Mouse (Mus musculus) forebrain, embryonic 15.5 days (tissue): ENCODE measurements around the gene Exd2. TPM values are rescaled to one million over a fixed set of nuclear protein-coding genes. Genes with fewer than 3 reads are reported as not detected.
"Not testable (repeated sequence)": the region's sequence is repeated elsewhere in the genome, so short reads cannot be mapped to it uniquely, and the experiment has no call there.

Experiments
- ATAC-seq: fragments of 200-750 bp; cut with Nextera tagmentation; replicated peaks from 2 replicates; pipeline ENCODE4 v1.8.0; 2017; ENCODE audit warnings: mild to moderate bottlenecking, moderate TSS enrichment, moderate library complexity
- H3K27ac ChIP-seq: fragments of 300-500 bp; sonication (generic); replicated peaks from 2 replicates; pipeline ENCODE4 v1.5.1; 2015; ENCODE audit warnings: mild to moderate bottlenecking, inconsistent platforms
- H3K27me3 ChIP-seq: fragments of 300-500 bp; sonication (generic); 2 replicates; pipeline ENCODE4 v1.6.1; 2015; ENCODE audit warnings: inconsistent platforms
- H3K36me3 ChIP-seq: fragments of 300-500 bp; sonication (generic); 2 replicates; pipeline ENCODE4 v1.6.1; 2015; ENCODE audit warnings: mild to moderate bottlenecking, inconsistent platforms
- H3K4me1 ChIP-seq: fragments of 300-500 bp; sonication (generic); 2 replicates; pipeline ENCODE4 v1.6.1; 2015; ENCODE audit warnings: inconsistent platforms
- H3K4me2 ChIP-seq: fragments of 300-500 bp; sonication (generic); replicated peaks from 2 replicates; pipeline ENCODE4 v1.6.1; 2015; ENCODE audit warnings: mild to moderate bottlenecking, inconsistent platforms
- H3K4me3 ChIP-seq: fragments of 300-500 bp; sonication (generic); 2 replicates; pipeline ENCODE4 v1.5.1; 2015; ENCODE audit warnings: mild to moderate bottlenecking, inconsistent platforms
- H3K9ac ChIP-seq: fragments of 300-500 bp; sonication (generic); replicated peaks from 2 replicates; pipeline ENCODE4 v1.6.1; 2015; ENCODE audit warnings: mild to moderate bottlenecking, inconsistent platforms
- H3K9me3 ChIP-seq: fragments of 300-500 bp; sonication (generic); 2 replicates; pipeline ENCODE4 v1.6.1; 2016; ENCODE audit warnings: inconsistent platforms
- WGBS: fragments of 180-500 bp; shearing (Covaris S2); methylation state at CpG from one replicate; pipeline ENCODE4 v1.1.7; 2015; ENCODE audit warnings: mixed read lengths; 5-methylcytosine and 5-hydroxymethylcytosine counted together
- polyA plus RNA-seq: library from polyadenylated mRNA; unstranded; fragments of >200 nt; fragmentation: Nextera tagmentation; extraction: Ambion mirVana; gene quantifications from 2 replicates; pipeline ENCODE4 v1.2.1, GENCODE M21; 2015

Gene Exd2
- polyA plus RNA-seq, 1 experiment from 2014 or later: 62.0 TPM

DNA sequence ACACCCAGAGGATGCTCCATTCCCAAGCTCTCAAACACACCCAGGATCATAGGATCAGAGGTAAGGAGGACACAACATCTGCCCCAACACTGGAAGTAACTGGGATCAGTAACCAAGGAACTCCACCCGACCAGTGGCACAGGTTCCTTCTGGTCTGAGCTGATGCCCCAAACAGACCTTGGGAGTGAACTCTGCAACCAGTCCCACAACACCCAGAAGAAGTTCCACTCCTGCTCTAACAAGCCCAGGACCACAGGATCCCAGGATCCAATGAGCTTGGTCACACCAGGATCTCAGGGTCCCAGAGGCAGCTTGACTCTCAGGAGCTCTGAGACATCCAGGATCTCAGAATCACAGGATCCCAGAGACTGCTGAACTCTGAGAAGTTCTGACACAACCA, 9.4 kb upstream of the Exd2 start:
- Histone ChIP-seq H3K9ac (no peak overlapping the region), H3K4me2 (no peak overlapping the region), H3K27ac (no peak overlapping the region), H3K4me1 (no peaks in the 10 kb centered on the region), H3K36me3 (no peaks in the 10 kb centered on the region), H3K4me3 (no peak overlapping the region), H3K9me3 (no peaks in the 10 kb centered on the region), H3K27me3 (no peaks in the 10 kb centered on the region)
- no peak for ATAC-seq
- 80% methylated on average over 1 of the region's 1 CpGs for WGBS

GRCm38 (mm10) chr12:80458033-80458432, 4.9 kb upstream of the Exd2 start:
- H3K27me3 ChIP-seq: no peaks in the 10 kb centered on the region
- H3K4me1 ChIP-seq: no peaks in the 10 kb centered on the region
- ATAC-seq: no peak
- H3K27ac ChIP-seq: no peak overlapping the region
- no peaks in the 10 kb centered on the region for H3K36me3 ChIP-seq
- H3K9me3 ChIP-seq: no peaks in the 10 kb centered on the region
- 53% methylated on average over 5 of the region's 5 CpGs for WGBS
- no peak overlapping the region for H3K9ac ChIP-seq
- H3K4me2 ChIP-seq: no peak overlapping the region
- H3K4me3 ChIP-seq: no peak overlapping the region

DNA sequence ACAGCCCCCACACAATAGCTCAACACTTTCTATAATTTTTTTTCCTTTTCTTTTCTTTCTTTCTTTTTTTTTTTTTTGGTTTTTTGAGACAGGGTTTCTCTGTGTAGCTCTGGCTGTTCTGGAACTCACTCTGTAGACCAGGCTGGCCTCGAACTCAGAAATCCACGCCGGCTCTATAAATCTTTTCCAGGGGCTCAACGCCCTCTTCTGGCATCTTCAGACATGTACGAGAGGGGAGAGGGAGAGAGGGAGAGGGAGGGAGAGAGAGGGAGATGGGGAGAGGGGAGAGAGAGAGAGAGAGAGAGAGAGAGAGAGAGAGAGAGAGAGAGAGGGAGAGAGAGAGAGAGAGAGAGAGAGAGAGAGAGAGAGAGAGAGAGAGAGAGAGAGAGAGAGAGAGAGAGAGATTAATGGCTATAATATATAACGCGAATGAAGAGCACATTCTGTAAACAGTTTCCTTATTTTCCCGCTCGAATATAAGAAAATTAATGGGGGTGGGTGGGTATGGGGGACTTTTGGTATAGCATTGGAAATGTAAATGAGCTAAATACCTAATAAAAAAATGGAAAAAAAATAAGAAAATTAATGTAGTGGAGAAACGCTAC, 501 bp upstream of the Exd2 start:
- peak overlapping the region; percentile 92 for H3K4me2 ChIP-seq
- peak overlapping the region; percentile 67 for H3K9ac ChIP-seq
- WGBS: 8% methylated on average over 10 of the region's 10 CpGs
- not testable (repeated sequence) for H3K4me1 ChIP-seq, H3K9me3 ChIP-seq, H3K36me3 ChIP-seq, H3K27me3 ChIP-seq
- H3K4me3 ChIP-seq: peak overlapping the region; percentile 53
- H3K27ac ChIP-seq: peak overlapping the region; percentile 85
- ATAC-seq: peak; percentile 11; the same call in 1 of the 2 replicates

DNA sequence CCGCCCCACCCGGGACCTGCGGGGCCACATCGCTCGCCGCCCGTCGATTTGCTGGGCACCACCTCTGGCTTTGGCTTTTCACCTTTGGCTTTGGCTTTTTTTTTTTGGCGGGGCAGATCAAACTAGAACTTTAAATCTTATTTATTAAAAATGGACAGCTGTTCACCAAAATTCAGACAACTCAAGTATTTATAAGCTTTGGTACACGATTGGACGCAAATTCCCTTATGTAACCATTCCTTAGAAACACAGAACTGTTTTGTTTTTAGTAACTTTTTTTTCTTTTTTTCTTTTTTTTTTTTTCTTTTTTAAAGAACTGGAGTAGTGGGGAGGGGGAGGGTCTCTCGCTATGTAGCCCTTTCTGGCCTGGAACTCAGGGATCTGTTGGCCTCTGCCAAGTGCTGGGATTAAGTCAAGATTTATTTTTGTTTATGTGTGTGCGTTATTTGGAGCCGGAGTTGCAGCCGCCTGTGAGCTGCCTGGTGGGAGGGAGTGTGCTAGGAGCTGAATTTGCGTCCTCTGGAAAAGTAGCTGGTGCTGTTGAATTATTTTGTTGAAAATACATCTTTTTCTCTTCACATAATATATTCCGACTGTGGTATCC, 873 bp downstream of the Exd2 start:
- peaks cover 8% of the 10 kb centered on the region for H3K4me1 ChIP-seq
- no peak for ATAC-seq
- H3K4me2 ChIP-seq: peak overlapping the region; percentile 92
- H3K36me3 ChIP-seq: no peaks in the 10 kb centered on the region
- H3K9me3 ChIP-seq: no peaks in the 10 kb centered on the region
- peak overlapping the region; percentile 85 for H3K27ac ChIP-seq
- no peaks in the 10 kb centered on the region for H3K27me3 ChIP-seq
- H3K9ac ChIP-seq: peak overlapping the region; percentile 67
- H3K4me3 ChIP-seq: peak overlapping the region; percentile 53
- WGBS: 4% methylated on average over 17 of the region's 17 CpGs

DNA sequence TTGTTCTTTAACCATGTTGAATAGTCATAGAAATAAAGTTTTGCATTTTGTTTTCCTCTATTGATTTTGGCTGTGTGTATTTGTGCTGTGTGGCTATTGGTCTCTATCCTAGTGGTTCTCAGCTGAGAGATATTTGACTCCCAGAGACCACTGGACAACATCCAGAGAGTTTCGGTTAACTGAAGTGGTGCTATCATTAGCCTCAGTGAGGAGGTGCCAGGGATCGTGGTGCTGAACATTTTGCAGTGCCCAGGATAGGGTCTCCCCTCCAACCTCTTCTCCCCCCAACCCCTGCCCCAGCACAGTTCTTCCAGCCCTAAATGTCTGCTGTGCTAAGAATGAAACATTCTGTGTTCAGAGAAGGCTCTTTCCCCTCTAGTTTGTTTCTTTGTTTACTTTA, 7.3 kb downstream of the Exd2 start:
- no peak overlapping the region for H3K4me3 ChIP-seq

GRCm38 (mm10) chr12:80471926-80472325, 9.0 kb downstream of the Exd2 start:
- no peaks in the 10 kb centered on the region for H3K9me3 ChIP-seq
- no peak overlapping the region for H3K4me3 ChIP-seq
- H3K36me3 ChIP-seq: no peaks in the 10 kb centered on the region
- no peak overlapping the region for H3K4me2 ChIP-seq
- ATAC-seq: no peak
- whole genome bisulfite sequencing: 90% methylated on average over 4 of the region's 4 CpGs
- H3K27ac ChIP-seq: no peak overlapping the region
- no peaks in the 10 kb centered on the region for H3K27me3 ChIP-seq
- no peak overlapping the region for H3K9ac ChIP-seq
- no peaks in the 10 kb centered on the region for H3K4me1 ChIP-seq

More for the DNA sequence above, 7.3 kb downstream of the Exd2 start:
- no peaks in the 10 kb centered on the region for H3K4me1 ChIP-seq
- no peaks in the 10 kb centered on the region for H3K9me3 ChIP-seq
- H3K27me3 ChIP-seq: no peaks in the 10 kb centered on the region
- no peak overlapping the region for H3K9ac ChIP-seq
- no peaks in the 10 kb centered on the region for H3K36me3 ChIP-seq
- no peak for ATAC-seq
- no peak overlapping the region for H3K4me2 ChIP-seq
- WGBS: 85% methylated on average over 2 of the region's 2 CpGs
- H3K27ac ChIP-seq: no peak overlapping the region

- no peak for ATAC-seq
- Histone ChIP-seq H3K9me3 (no peaks in the 10 kb centered on the region), H3K27ac (no peak overlapping the region), H3K4me3 (no peak overlapping the region), H3K27me3 (no peaks in the 10 kb centered on the region), H3K9ac (no peak overlapping the region), H3K36me3 (no peaks in the 10 kb centered on the region; the same call in 1 of the 2 replicates), H3K4me2 (no peak overlapping the region), H3K4me1 (no peaks in the 10 kb centered on the region)
- 77% methylated on average over 3 of the region's 3 CpGs for WGBS
Observed at GRCm38 (mm10) chr12:80473731-80474130, 10.8 kb downstream of the Exd2 start.

GRCm38 (mm10) chr12:80479986-80480385, 17.1 kb downstream of the Exd2 start:
- no peak overlapping the region for H3K9ac ChIP-seq
- ATAC-seq: no peak
- 87% methylated on average over 3 of the region's 3 CpGs for WGBS
- no peaks in the 10 kb centered on the region for H3K4me1 ChIP-seq
- H3K9me3 ChIP-seq: no peaks in the 10 kb centered on the region
- H3K4me3 ChIP-seq: no peak overlapping the region
- H3K4me2 ChIP-seq: no peak overlapping the region
- H3K27me3 ChIP-seq: no peaks in the 10 kb centered on the region
- no peak overlapping the region for H3K27ac ChIP-seq
- peaks cover 29% of the 10 kb centered on the region for H3K36me3 ChIP-seq

- Histone ChIP-seq H3K9me3 (no peaks in the 10 kb centered on the region), H3K4me1 (no peaks in the 10 kb centered on the region), H3K27me3 (no peaks in the 10 kb centered on the region), H3K36me3 (peaks cover 36% of the 10 kb centered on the region), H3K27ac (no peak overlapping the region), H3K9ac (no peak overlapping the region), H3K4me2 (no peak overlapping the region), H3K4me3 (no peak overlapping the region)
- WGBS: 79% methylated on average over 3 of the region's 3 CpGs
- no peak for ATAC-seq
Observed at GRCm38 (mm10) chr12:80483397-80483796, 20.5 kb downstream of the Exd2 start.

GRCm38 (mm10) chr12:80493311-80493710, 30.4 kb downstream of the Exd2 start:
- Histone ChIP-seq H3K9me3 (no peaks in the 10 kb centered on the region), H3K4me1 (no peaks in the 10 kb centered on the region), H3K27ac (no peak overlapping the region), H3K4me3 (no peak overlapping the region), H3K4me2 (no peak overlapping the region), H3K9ac (no peak overlapping the region), H3K27me3 (no peaks in the 10 kb centered on the region), H3K36me3 (peaks cover 55% of the 10 kb centered on the region)
- WGBS: 95% methylated on average over 5 of the region's 5 CpGs
- ATAC-seq: no peak

GRCm38 (mm10) chr12:80495691-80496090, 32.8 kb downstream of the Exd2 start:
- H3K27me3 ChIP-seq: no peaks in the 10 kb centered on the region
- H3K36me3 ChIP-seq: peaks cover 36% of the 10 kb centered on the region
- H3K4me3 ChIP-seq: no peak overlapping the region
- H3K4me1 ChIP-seq: no peaks in the 10 kb centered on the region
- H3K9me3 ChIP-seq: no peaks in the 10 kb centered on the region
- H3K27ac ChIP-seq: no peak overlapping the region
- ATAC-seq: no peak
- no peak overlapping the region for H3K4me2 ChIP-seq
- no peak overlapping the region for H3K9ac ChIP-seq
- WGBS: 90% methylated on average over 1 of the region's 1 CpGs

- WGBS: 55% methylated on average over 4 of the region's 4 CpGs
- no peak for ATAC-seq
- H3K36me3 ChIP-seq: peaks cover 19% of the 10 kb centered on the region
- no peak overlapping the region for H3K4me2 ChIP-seq
- no peaks in the 10 kb centered on the region for H3K4me1 ChIP-seq
- no peak overlapping the region for H3K9ac ChIP-seq
- no peaks in the 10 kb centered on the region for H3K27me3 ChIP-seq
- H3K4me3 ChIP-seq: no peak overlapping the region
- no peak overlapping the region for H3K27ac ChIP-seq
- no peaks in the 10 kb centered on the region for H3K9me3 ChIP-seq
Observed at GRCm38 (mm10) chr12:80498356-80498755, 35.5 kb downstream of the Exd2 start.

- Histone ChIP-seq H3K4me1 (no peaks in the 10 kb centered on the region), H3K27ac (no peak overlapping the region), H3K9me3 (no peaks in the 10 kb centered on the region), H3K4me3 (no peak overlapping the region), H3K4me2 (no peak overlapping the region), H3K9ac (no peak overlapping the region), H3K27me3 (no peaks in the 10 kb centered on the region), H3K36me3 (peaks cover 12% of the 10 kb centered on the region; the same call in 1 of the 2 replicates)
- ATAC-seq: no peak
- WGBS: 52% methylated on average over 1 of the region's 1 CpGs
Observed at GRCm38 (mm10) chr12:80500506-80500905, 37.6 kb downstream of the Exd2 start.
